In the genomic region with DNA sequence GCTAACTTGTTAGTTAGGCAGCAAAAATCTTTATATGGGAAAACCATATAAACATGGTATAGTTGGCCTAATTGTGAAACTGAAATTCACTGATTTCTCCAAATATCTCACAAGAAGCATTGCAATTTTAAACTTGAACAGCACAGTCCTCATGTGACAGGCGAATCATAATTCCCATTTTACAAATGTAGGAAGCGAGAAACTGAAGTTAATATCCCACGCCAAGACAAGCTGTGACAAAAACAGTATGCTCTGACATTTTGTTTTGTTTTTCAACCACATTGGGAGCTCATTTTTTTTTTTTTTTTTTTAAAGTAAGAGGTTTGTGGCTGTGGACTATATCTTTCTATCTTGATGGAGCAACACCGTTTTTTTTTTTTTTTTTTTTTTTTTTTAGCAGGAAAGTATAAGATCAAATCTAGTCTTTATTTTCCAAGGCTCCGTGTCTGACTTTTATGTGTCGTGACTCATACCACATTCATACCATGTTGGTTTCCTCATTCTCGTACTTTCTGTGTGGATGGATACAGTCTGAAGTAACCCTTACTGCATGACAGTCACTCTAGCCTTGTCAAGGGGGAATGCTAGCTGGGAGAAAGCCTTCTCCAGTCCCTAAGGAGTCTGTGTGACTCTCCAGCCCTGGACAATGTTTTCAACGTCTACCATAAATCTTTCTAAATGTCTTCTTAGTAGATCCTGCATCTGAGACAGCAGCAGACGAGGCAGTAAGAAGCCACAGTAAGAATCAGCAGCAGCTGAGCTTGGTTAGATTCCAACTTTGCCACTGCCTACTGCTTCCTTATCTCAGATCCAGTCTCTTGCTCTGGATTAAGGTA, we compare ENCODE assay signal across 7 mouse cellular contexts. TPM values are rescaled to one million over a fixed set of nuclear protein-coding genes. Genes with fewer than 3 reads are reported as not detected.
DNase-seq lines count a peak whose midpoint lies in the region; ATAC-seq lines count a peak whose summit lies in the region.

No protein-coding gene starts in this region.

- H3K36me3 ChIP-seq in lung, embryonic 16.5 days (ENCODE audit: control insufficient read depth, insufficient read depth, low read length): peaks cover 2% of the 10 kb centered on the region; the same call in 1 of the 2 replicates
- H3K36me3 ChIP-seq in hindbrain, embryonic 10.5 days: peaks cover 14% of the 10 kb centered on the region

- H3K4me3 ChIP-seq in lung, embryonic 16.5 days (ENCODE audit: low read length): peak overlapping the region; percentile 79
- peak overlapping the region; percentile 86 for H3K4me3 ChIP-seq in hindbrain, embryonic 10.5 days

- H3K4me2 ChIP-seq in lung, embryonic 16.5 days (ENCODE audit: low read depth, low read length): peak overlapping the region; percentile 68

- no peaks in the 10 kb centered on the region for H3K27me3 ChIP-seq in lung, embryonic 16.5 days (ENCODE audit: control insufficient read depth, insufficient read depth, low read depth, low read length)
- no peaks in the 10 kb centered on the region for H3K27me3 ChIP-seq in hindbrain, embryonic 10.5 days (ENCODE audit: insufficient read depth, poor library complexity, severe bottlenecking)

- WGBS in lung, embryonic 16.5 days: 45% methylated on average over 9 of the region's 9 CpGs
- 57% methylated on average over 9 of the region's 9 CpGs for WGBS in hindbrain, embryonic 10.5 days

- H3K9me3 ChIP-seq in lung, embryonic 16.5 days (ENCODE audit: control insufficient read depth, low read length): no peaks in the 10 kb centered on the region
- H3K9me3 ChIP-seq in hindbrain, embryonic 10.5 days: no peaks in the 10 kb centered on the region

- no peaks in the 10 kb centered on the region; the same call in 1 of the 2 replicates for H3K4me1 ChIP-seq in lung, embryonic 16.5 days (replicated peaks; ENCODE audit: control insufficient read depth, insufficient read depth, low read length)
- peaks cover 6% of the 10 kb centered on the region for H3K4me1 ChIP-seq in hindbrain, embryonic 10.5 days (replicated peaks)

- peak overlapping the region; percentile 87; the same call in 1 of the 2 replicates for H3K9ac ChIP-seq in lung, embryonic 16.5 days (ENCODE audit: low read length)

- no peak for ATAC-seq in lung, embryonic 16.5 days (ENCODE audit: low read depth)
- peak; percentile 43 for ATAC-seq in megakaryocyte-erythroid progenitor cell, adult 5-6 weeks (replicated peaks; ENCODE audit: low FRiP score, low TSS enrichment, poor library complexity, severe bottlenecking)

- DNase-seq in lung, postnatal 4 days: no peak
- DNase-seq in brain, adult 2 months (ENCODE audit: low read depth, low spot score): peak; percentile 67
- DNase-seq in hindbrain, embryonic 10.5 days (ENCODE audit: low spot score): no peak
- DNase-seq in ovary, postnatal 10 days (ENCODE audit: low spot score): no peak
- DNase-seq in cerebellum, postnatal 25 days: no peak

- peak overlapping the region; percentile 87 for H3K27ac ChIP-seq in lung, embryonic 16.5 days (ENCODE audit: low read length)
- peak overlapping the region; percentile 95; the same call in 1 of the 2 replicates for H3K27ac ChIP-seq in hindbrain, embryonic 10.5 days

RNA-seq across cellular contexts. Expression of a gene that starts 0.8 kb away (rescaled TPM):
- polyA plus RNA-seq in lung, embryonic 16.5 days (2015; fragmentation: Nextera tagmentation; extraction: Ambion mirVana): 7.0 and 9.1 TPM in 2 replicates
- 9.2 and 10.0 TPM in 2 replicates for polyA plus RNA-seq in hindbrain, embryonic 10.5 days (2016; fragmentation: Nextera tagmentation; extraction: Ambion mirVana)
- 21.0 and 26.8 TPM in 2 replicates for total RNA-seq in megakaryocyte-erythroid progenitor cell, adult 5-6 weeks (2014; fragmentation: Nextera tagmentation)
- total RNA-seq in megakaryocyte-erythroid progenitor cell, adult 5-6 weeks (2017): 13.8 and 19.3 TPM in 2 replicates
